Mouse (Mus musculus) liver, embryonic 15.5 days (tissue): Measurements from ENCODE around the gene Mettl15. TPM values are rescaled to one million over a fixed set of nuclear protein-coding genes. Genes with fewer than 3 reads are reported as not detected.

Experiments used
- ATAC-seq: fragments of 200-750 bp; cut with Nextera tagmentation; 2 replicates; pipeline ENCODE4 v1.8.0; 2017; ENCODE audit warnings: moderate number of reproducible peaks, mild to moderate bottlenecking, moderate library complexity; ENCODE audit not compliant: insufficient read depth
- H3K27ac ChIP-seq: fragments of 300-500 bp; sonication (generic); replicated peaks from 2 replicates; pipeline ENCODE4 v1.5.1; 2015; ENCODE audit warnings: mild to moderate bottlenecking, inconsistent platforms
- H3K27me3 ChIP-seq: fragments of 300-500 bp; sonication (generic); 2 replicates; pipeline ENCODE4 v1.6.1; 2015; ENCODE audit warnings: mild to moderate bottlenecking, inconsistent platforms
- H3K36me3 ChIP-seq: fragments of 300-500 bp; sonication (generic); replicated peaks from 2 replicates; pipeline ENCODE4 v1.6.1; 2015; ENCODE audit warnings: moderate library complexity, mild to moderate bottlenecking, inconsistent platforms
- H3K4me1 ChIP-seq: fragments of 300-500 bp; sonication (generic); replicated peaks from 2 replicates; pipeline ENCODE4 v1.6.1; 2015; ENCODE audit warnings: inconsistent platforms
- H3K4me2 ChIP-seq: fragments of 300-500 bp; sonication (generic); 2 replicates; pipeline ENCODE4 v1.6.1; 2015; ENCODE audit warnings: moderate library complexity, mild to moderate bottlenecking, inconsistent platforms
- H3K4me3 ChIP-seq: fragments of 300-500 bp; sonication (generic); replicated peaks from 2 replicates; pipeline ENCODE4 v1.5.1; 2015; ENCODE audit warnings: mild to moderate bottlenecking, inconsistent platforms
- H3K9ac ChIP-seq: fragments of 300-500 bp; sonication (generic); 2 replicates; pipeline ENCODE4 v1.6.1; 2015; ENCODE audit warnings: moderate library complexity, mild to moderate bottlenecking, inconsistent platforms
- H3K9me3 ChIP-seq: fragments of 300-500 bp; sonication (generic); replicated peaks from 2 replicates; pipeline ENCODE4 v1.6.1; 2016; ENCODE audit warnings: inconsistent platforms
- WGBS: fragments of 180-500 bp; shearing (Covaris S2); methylation state at CpG from one replicate; pipeline ENCODE4 v1.1.7; 2015; ENCODE audit warnings: mixed read lengths; ENCODE audit not compliant: insufficient replicate concordance; 5-methylcytosine and 5-hydroxymethylcytosine counted together
- polyA plus RNA-seq: library from polyadenylated mRNA; unstranded; fragments of >200 nt; fragmentation: Nextera tagmentation; extraction: Ambion mirVana; gene quantifications from 2 replicates; pipeline ENCODE4 v1.2.1, GENCODE M21; 2015

The Mettl15 gene
- polyA plus RNA-seq, 1 experiment from 2014 or later, result 5.3 TPM

DNA sequence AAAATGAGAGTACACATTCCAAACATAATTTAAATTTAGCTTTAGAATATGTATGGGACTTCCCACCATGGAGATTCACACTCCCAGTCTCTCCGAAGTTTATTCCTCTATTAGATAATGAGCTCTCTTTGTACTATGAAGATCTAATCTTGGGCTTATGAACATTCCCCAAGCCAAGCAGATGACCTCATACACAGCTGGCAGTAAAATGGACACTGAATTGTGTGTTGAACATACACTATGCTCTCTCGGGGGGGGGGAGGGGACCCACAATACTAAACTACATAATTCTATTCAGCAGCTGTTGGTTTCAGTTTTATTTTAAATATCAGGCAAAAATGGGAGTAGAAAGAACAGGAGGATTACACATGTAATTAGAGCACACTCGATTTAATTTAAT is 97.6 kb downstream of the Mettl15 start:
- no peak for ATAC-seq

DNA sequence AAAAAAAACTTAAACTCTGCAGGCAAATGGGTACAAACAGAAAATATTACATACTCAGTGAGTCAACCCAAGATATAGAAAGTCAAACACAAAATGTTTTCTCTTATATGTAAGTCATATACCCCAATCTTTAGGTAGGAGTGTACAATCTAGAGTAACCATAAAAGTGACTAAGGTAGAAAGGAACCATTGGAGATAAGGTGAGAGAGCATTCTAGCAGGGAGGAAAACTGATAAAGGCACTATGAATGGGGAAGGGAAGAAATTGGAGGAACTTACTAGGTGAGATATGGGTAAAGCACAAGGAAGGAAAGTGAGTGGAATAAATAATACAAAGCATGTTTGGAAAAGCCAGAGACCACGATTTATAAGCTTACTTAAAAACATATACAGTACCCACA is 122.0 kb downstream of the Mettl15 start:
- 27% methylated on average over 1 of the region's 1 CpGs for WGBS
- no peaks in the 10 kb centered on the region for H3K4me1 ChIP-seq
- H3K27me3 ChIP-seq, result no peaks in the 10 kb centered on the region
- no peaks in the 10 kb centered on the region for H3K9me3 ChIP-seq
- no peak overlapping the region for H3K4me2 ChIP-seq
- no peak overlapping the region for H3K9ac ChIP-seq
- ATAC-seq, result no peak
- H3K36me3 ChIP-seq, result no peaks in the 10 kb centered on the region
- no peak overlapping the region for H3K4me3 ChIP-seq
- H3K27ac ChIP-seq, result no peak overlapping the region

More for the DNA sequence above, 97.6 kb downstream of the Mettl15 start:
- Histone ChIP-seq H3K4me3 (no peak overlapping the region), H3K9ac (no peak overlapping the region), H3K36me3 (no peaks in the 10 kb centered on the region), H3K4me2 (no peak overlapping the region), H3K27me3 (no peaks in the 10 kb centered on the region), H3K27ac (no peak overlapping the region), H3K9me3 (no peaks in the 10 kb centered on the region), H3K4me1 (no peaks in the 10 kb centered on the region)
- 69% methylated on average over 3 of the region's 3 CpGs for whole genome bisulfite sequencing

DNA sequence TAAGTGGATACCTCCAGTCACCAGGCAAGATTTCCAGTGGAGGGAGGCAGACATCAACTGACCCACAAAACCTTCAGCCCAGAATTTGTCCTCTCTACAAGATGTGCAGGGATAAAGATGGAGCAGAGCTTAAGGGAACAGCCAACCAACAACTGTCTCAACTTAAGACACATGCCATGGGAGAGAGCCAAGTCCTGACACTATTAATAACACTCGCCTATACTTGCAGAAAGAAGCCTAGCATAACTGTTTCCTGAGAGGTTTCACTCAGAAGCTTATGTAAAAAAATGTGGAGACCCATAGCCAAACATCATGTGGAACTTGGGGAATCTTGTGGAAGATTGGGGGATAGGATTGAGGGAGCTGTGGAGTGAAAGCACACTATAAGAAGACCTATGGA is 124.4 kb downstream of the Mettl15 start:
- Histone ChIP-seq H3K4me2 (no peak overlapping the region), H3K4me1 (no peaks in the 10 kb centered on the region), H3K36me3 (no peaks in the 10 kb centered on the region), H3K27ac (no peak overlapping the region), H3K27me3 (no peaks in the 10 kb centered on the region), H3K9ac (no peak overlapping the region), H3K9me3 (no peaks in the 10 kb centered on the region), H3K4me3 (no peak overlapping the region)
- 52% methylated on average over 1 of the region's 1 CpGs for WGBS
- ATAC-seq, result no peak

DNA sequence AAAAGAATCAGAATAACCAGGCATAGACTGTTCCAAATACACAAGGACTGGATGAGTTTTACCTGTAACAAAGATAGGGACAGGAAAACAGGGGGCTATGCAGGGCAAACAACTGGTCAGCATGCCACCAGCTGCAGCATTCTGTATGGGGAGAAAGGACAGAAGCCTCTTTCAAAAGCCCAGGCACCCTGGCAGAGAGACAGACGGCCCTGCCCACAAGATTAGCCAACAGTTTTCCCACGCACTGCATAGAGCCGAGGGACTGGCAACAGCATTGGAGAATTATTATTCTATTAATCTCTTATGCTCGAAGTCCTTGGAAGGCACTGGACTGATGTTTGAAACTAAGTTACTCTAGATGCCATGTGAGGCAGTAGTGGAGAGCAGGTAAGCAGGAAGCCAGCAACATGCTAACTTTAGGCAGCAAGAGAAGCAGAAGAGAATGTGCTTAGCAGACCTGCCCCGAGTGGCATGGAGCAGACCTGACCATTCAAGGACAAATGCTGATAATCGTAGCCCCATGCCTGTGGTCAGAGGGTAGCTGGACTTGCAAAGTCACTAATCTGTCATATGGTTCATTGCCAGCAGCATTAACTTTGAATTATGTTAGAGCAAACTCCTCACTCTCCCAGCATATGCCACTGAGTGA is 127.0 kb downstream of the Mettl15 start:
- no peak overlapping the region for H3K27ac ChIP-seq
- no peaks in the 10 kb centered on the region for H3K27me3 ChIP-seq
- H3K4me2 ChIP-seq, result no peak overlapping the region
- no peak overlapping the region for H3K9ac ChIP-seq
- no peak overlapping the region for H3K4me3 ChIP-seq
- no peaks in the 10 kb centered on the region for H3K9me3 ChIP-seq
- H3K36me3 ChIP-seq, result no peaks in the 10 kb centered on the region
- ATAC-seq, result no peak
- 56% methylated on average over 6 of the region's 6 CpGs for WGBS
- no peaks in the 10 kb centered on the region for H3K4me1 ChIP-seq

DNA sequence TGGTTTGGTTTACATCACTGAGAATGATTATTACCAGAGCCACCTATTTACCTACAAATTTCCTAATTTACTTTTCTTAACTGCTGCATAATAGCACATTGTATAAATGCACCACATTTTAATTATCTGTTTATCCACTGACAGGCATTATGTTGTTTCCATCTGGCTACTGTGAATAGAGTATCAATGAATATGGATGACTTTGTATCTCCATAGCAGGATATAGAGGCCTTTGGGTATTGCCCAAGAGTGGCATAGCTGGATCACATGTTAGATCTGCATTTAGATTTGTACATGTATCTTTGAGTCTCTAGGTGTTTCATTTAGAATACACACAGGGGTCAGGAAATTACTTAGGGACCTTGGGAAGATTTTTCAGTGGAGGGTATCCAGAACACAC is 133.3 kb downstream of the Mettl15 start:
- H3K36me3 ChIP-seq, result no peaks in the 10 kb centered on the region
- H3K27ac ChIP-seq, result no peak overlapping the region
- H3K4me2 ChIP-seq, result no peak overlapping the region
- no peaks in the 10 kb centered on the region for H3K4me1 ChIP-seq
- H3K27me3 ChIP-seq, result no peaks in the 10 kb centered on the region
- H3K9ac ChIP-seq, result no peak overlapping the region
- ATAC-seq, result no peak
- no peaks in the 10 kb centered on the region for H3K9me3 ChIP-seq
- no peak overlapping the region for H3K4me3 ChIP-seq

DNA sequence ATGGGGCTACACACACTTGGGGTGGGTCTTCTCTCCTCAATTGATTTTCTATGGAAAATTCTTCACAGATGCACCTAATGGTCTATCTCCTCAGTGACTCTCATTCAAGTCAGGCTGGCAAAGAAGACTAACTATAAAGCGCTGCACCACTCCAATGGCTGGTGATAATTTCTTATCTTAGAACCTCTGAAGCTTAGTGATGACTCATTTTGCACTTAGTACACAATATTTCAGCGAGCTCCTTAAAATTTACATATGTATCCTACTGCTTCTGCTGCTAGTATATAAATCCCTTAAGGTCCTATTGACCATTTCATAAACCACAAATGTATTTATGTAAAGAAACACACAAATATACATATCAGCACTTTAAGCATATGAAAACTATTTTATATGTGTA is 136.1 kb downstream of the Mettl15 start:
- Histone ChIP-seq H3K9me3 (no peaks in the 10 kb centered on the region), H3K36me3 (no peaks in the 10 kb centered on the region), H3K4me3 (no peak overlapping the region), H3K27ac (no peak overlapping the region), H3K4me2 (no peak overlapping the region), H3K4me1 (no peaks in the 10 kb centered on the region), H3K9ac (no peak overlapping the region), H3K27me3 (no peaks in the 10 kb centered on the region)
- WGBS, result 61% methylated on average over 2 of the region's 2 CpGs
- ATAC-seq, result no peak

DNA sequence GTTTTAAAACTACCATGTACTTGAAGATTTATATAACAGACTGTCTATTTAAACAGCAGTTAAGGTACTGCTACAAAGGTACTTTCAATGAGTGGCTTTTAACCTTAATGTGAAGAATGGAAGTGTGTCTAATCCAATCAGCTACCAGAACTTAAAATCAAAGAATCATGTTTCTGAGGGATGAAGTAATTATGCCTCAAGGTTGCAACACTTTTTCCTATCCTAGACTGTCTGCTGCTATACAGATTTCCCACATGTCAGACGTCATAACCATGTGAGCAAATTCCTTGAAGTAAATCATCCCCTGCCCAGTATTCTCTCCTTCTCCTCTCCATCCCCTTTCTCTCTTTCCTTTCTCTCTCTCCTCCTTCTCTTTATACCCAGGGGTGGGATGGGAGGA is 140.2 kb downstream of the Mettl15 start:
- no peak overlapping the region for H3K4me2 ChIP-seq
- no peaks in the 10 kb centered on the region for H3K27me3 ChIP-seq
- no peaks in the 10 kb centered on the region for H3K36me3 ChIP-seq
- no peak overlapping the region for H3K27ac ChIP-seq
- H3K4me3 ChIP-seq, result no peak overlapping the region
- no peak overlapping the region for H3K9ac ChIP-seq
- no peak for ATAC-seq
- H3K9me3 ChIP-seq, result no peaks in the 10 kb centered on the region
- WGBS, result 56% methylated on average over 1 of the region's 1 CpGs
- no peaks in the 10 kb centered on the region for H3K4me1 ChIP-seq

DNA sequence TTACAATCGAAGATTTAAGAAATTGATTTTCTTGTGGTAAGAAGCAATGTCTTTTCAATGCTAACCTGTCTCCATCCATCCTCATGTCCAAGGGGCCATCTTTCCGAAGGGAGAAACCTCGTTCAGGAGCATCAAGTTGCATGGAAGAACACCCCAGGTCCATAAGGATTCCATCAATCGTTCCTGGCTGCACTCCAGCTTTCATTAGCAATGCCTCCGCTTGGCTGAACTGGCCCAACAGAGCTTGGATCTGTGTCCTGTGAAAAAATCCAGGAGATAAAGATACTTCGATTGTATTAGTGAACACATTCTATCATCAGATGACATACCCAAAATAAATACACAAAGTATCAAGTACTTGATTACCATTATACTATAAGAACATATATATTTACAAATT is 143.3 kb downstream of the Mettl15 start:
- H3K27me3 ChIP-seq, result no peaks in the 10 kb centered on the region
- H3K4me1 ChIP-seq, result no peaks in the 10 kb centered on the region
- no peak overlapping the region for H3K9ac ChIP-seq
- H3K4me2 ChIP-seq, result no peak overlapping the region
- no peaks in the 10 kb centered on the region for H3K9me3 ChIP-seq
- no peaks in the 10 kb centered on the region for H3K36me3 ChIP-seq
- WGBS, result 64% methylated on average over 6 of the region's 6 CpGs
- no peak overlapping the region for H3K4me3 ChIP-seq
- ATAC-seq, result no peak
- H3K27ac ChIP-seq, result no peak overlapping the region

DNA sequence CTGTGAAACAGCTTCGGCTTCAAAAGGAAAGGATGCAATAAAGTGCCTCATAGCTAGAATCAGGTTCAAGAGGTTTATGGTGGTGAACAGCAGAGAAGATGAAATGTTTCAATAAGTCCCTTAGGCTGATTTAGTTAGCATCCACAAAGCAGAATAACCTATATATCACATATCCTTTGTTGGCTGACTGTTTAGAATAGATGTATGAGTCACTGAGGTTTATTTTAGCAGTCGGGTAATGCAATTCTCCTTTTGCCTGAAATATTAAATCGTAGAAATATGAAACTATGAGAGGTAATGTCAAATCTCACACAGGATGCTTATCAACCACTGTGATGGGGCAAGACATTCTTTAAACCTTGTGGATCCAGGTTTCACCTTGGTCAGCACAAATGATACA is 149.8 kb downstream of the Mettl15 start:
- Histone ChIP-seq H3K4me3 (no peak overlapping the region), H3K36me3 (no peaks in the 10 kb centered on the region), H3K4me2 (no peak overlapping the region), H3K4me1 (no peaks in the 10 kb centered on the region), H3K9ac (no peak overlapping the region), H3K27me3 (no peaks in the 10 kb centered on the region), H3K9me3 (no peaks in the 10 kb centered on the region), H3K27ac (no peak overlapping the region)
- 77% methylated on average over 3 of the region's 3 CpGs for WGBS
- no peak for ATAC-seq

DNA sequence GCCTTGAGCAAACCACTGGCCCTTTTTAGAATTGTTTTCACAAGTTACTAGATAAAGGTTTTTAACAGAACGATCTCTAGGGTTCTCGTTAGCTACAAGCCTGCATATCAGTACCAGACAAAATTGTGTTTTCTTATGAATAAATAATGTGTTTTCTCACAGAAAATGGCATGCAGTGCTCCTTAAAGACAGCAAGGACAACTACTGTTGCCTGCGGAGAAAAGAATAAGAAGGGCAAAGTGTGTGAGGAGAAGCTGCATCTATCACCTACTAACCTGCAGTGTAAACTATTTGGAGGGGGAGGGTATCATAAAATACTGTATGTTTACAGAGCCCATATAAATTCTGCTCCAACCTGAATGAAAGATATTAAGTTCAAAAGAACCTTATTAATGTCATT is 150.6 kb downstream of the Mettl15 start:
- 76% methylated on average over 3 of the region's 3 CpGs for WGBS
- no peaks in the 10 kb centered on the region for H3K4me1 ChIP-seq
- H3K4me3 ChIP-seq, result no peak overlapping the region

DNA sequence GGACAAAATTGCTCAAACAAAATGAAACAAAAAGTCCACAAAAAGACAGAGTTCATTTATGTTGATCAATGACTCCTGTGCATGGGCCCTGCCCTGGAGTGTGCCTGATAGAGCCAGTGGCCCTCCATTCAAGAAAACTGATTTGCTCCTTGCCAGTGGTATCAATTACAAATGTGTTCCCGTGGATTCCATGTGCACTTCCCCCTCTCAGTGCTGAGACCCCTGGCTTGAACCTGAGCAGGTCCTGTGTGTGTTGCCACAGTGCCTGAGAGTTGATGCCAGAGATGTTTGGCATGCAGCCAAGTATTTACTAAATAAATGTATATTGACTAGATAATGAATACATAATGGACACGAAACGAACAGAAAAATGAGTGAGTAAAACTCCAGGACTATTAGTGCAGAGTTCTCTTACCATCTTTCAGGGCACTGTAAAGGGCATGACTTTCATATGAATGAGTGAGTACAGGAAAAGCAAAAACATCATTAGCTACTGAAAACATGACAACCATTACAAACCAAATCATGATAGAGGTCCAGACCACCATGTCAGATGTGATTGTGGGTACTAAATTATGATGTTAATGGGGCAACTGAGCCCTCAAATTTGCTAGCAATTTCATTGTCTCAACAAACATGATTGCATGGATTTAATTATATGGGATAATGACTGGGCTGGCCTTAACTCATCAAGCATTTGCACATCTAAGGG is 174.6 kb downstream of the Mettl15 start:
- ATAC-seq, result no peak
- no peaks in the 10 kb centered on the region for H3K36me3 ChIP-seq
- 65% methylated on average over 3 of the region's 3 CpGs for WGBS

More for the DNA sequence above, 150.6 kb downstream of the Mettl15 start:
- no peak for ATAC-seq
- Histone ChIP-seq H3K36me3 (no peaks in the 10 kb centered on the region), H3K27me3 (no peaks in the 10 kb centered on the region), H3K4me2 (no peak overlapping the region), H3K9ac (no peak overlapping the region), H3K9me3 (no peaks in the 10 kb centered on the region), H3K27ac (no peak overlapping the region)

DNA sequence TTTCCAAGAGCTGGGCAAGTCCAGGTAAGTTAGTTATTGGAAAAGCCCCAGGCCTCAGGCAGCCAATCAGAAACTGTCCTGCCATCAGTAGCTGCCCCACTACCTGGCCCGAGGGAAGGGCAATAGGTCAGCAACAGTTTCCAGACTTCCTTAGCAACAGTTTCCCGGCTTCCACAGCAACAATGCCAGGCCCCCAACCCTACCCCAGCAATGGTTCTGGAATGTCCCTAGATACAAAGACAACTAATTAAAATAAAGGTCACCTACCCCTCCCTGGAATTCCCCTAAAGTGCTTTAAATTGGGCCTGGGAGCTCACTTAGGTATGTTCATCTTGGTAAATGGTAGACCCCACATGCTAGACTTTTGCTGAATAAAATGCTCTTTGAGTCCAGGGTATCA is 230.9 kb downstream of the Mettl15 start:
- Histone ChIP-seq H3K27me3 (no peaks in the 10 kb centered on the region), H3K9ac (no peak overlapping the region), H3K4me3 (no peak overlapping the region), H3K27ac (no peak overlapping the region), H3K36me3 (no peaks in the 10 kb centered on the region), H3K4me1 (no peaks in the 10 kb centered on the region), H3K9me3 (no peaks in the 10 kb centered on the region), H3K4me2 (no peak overlapping the region)
- no peak for ATAC-seq
- WGBS, result 53% methylated on average over 2 of the region's 2 CpGs

More for the DNA sequence above, 174.6 kb downstream of the Mettl15 start:
- Histone ChIP-seq H3K9me3 (no peaks in the 10 kb centered on the region), H3K9ac (no peak overlapping the region), H3K4me1 (no peaks in the 10 kb centered on the region), H3K4me3 (no peak overlapping the region), H3K27me3 (no peaks in the 10 kb centered on the region), H3K4me2 (no peak overlapping the region), H3K27ac (no peak overlapping the region)
